Mouse (Mus musculus): ENCODE measurements at regions not wholly inside any gene's neighbourhood (a gene's known extent, or its start where the extent isn't known, plus 50 kb on each side); places are given as distances from the start of the nearest gene placed in this dataset.

- no peak for TF ChIP-seq CTCF (IDR thresholded peaks at IDR 0.05; ENCODE audit: extremely low read depth, insufficient read depth, low read length)
- TF ChIP-seq POLR2A (IDR thresholded peaks at IDR 0.05; ENCODE audit: extremely low read depth, insufficient read depth, low read length): no peak
Measured at GRCm38 (mm10) chr1:35889731-35890499, 178.3 kb upstream of the Hs6st1 start.
